Mouse (Mus musculus): ENCODE data around the gene Brd4. TPM values are rescaled to one million over a fixed set of nuclear protein-coding genes. Genes with fewer than 3 reads are reported as not detected.

The Brd4 gene
- polyA plus RNA-seq, 1 experiment from 2014 or later, result 117 TPM

- H3K27me3 ChIP-seq, result no peaks in the 10 kb centered on the region
- no peak overlapping the region for H3K4me2 ChIP-seq
- H3K9ac ChIP-seq, result no peak overlapping the region
- 89% methylated on average over 2 of the region's 2 CpGs for WGBS
- H3K4me3 ChIP-seq, result no peak overlapping the region
- no peaks in the 10 kb centered on the region for H3K9me3 ChIP-seq
- ATAC-seq (ENCODE audit: insufficient number of reproducible peaks, insufficient read depth, low FRiP score, low TSS enrichment, low read depth), result no peak
- peaks cover 17% of the 10 kb centered on the region for H3K36me3 ChIP-seq
- H3K4me1 ChIP-seq, result peaks cover 12% of the 10 kb centered on the region
- no peak overlapping the region for H3K27ac ChIP-seq
These were observed 31.3 kb downstream of the Brd4 start for GRCm38 (mm10) chr17:32253261-32253660.

- no peak overlapping the region for H3K27ac ChIP-seq
- H3K36me3 ChIP-seq, result peaks cover 17% of the 10 kb centered on the region
- H3K4me3 ChIP-seq, result no peak overlapping the region
- WGBS, result 97% methylated on average over 2 of the region's 2 CpGs
- H3K9ac ChIP-seq, result no peak overlapping the region
- H3K4me1 ChIP-seq, result peaks cover 3% of the 10 kb centered on the region; the same call in 1 of the 2 replicates
- ATAC-seq (ENCODE audit: insufficient number of reproducible peaks, insufficient read depth, low FRiP score, low TSS enrichment, low read depth), result no peak
- no peaks in the 10 kb centered on the region for H3K9me3 ChIP-seq
- H3K27me3 ChIP-seq, result no peaks in the 10 kb centered on the region
- H3K4me2 ChIP-seq, result no peak overlapping the region
These were observed 32.6 kb downstream of the Brd4 start for GRCm38 (mm10) chr17:32251827-32252470.

- H3K36me3 ChIP-seq, result peaks cover 17% of the 10 kb centered on the region
- no peak overlapping the region for H3K9ac ChIP-seq
- no peak for ATAC-seq (ENCODE audit: insufficient number of reproducible peaks, insufficient read depth, low FRiP score, low TSS enrichment, low read depth)
- no peak overlapping the region for H3K4me3 ChIP-seq
- WGBS, result 93% methylated on average over 1 of the region's 1 CpGs
- H3K4me1 ChIP-seq, result peaks cover 10% of the 10 kb centered on the region; the same call in 1 of the 2 replicates
- no peak overlapping the region for H3K4me2 ChIP-seq
- H3K27ac ChIP-seq, result no peak overlapping the region
- no peaks in the 10 kb centered on the region for H3K9me3 ChIP-seq
- H3K27me3 ChIP-seq, result no peaks in the 10 kb centered on the region
These were observed 34.5 kb downstream of the Brd4 start for GRCm38 (mm10) chr17:32250066-32250465.

GRCm38 (mm10) chr17:32248192-32248591 is 36.3 kb downstream of the Brd4 start:
- Histone ChIP-seq H3K9ac (no peak overlapping the region), H3K27ac (no peak overlapping the region), H3K4me2 (no peak overlapping the region), H3K4me1 (peaks cover 10% of the 10 kb centered on the region; the same call in 1 of the 2 replicates), H3K9me3 (no peaks in the 10 kb centered on the region), H3K4me3 (no peak overlapping the region), H3K36me3 (peaks cover 17% of the 10 kb centered on the region), H3K27me3 (no peaks in the 10 kb centered on the region)
- ATAC-seq (ENCODE audit: insufficient number of reproducible peaks, insufficient read depth, low FRiP score, low TSS enrichment, low read depth), result no peak
- whole genome bisulfite sequencing, result 87% methylated on average over 1 of the region's 1 CpGs

- no peak overlapping the region for H3K4me2 ChIP-seq
- 97% methylated on average over 1 of the region's 1 CpGs for WGBS
- no peaks in the 10 kb centered on the region for H3K9me3 ChIP-seq
- no peak overlapping the region for H3K4me3 ChIP-seq
- no peaks in the 10 kb centered on the region for H3K27me3 ChIP-seq
- peaks cover 10% of the 10 kb centered on the region; the same call in 1 of the 2 replicates for H3K4me1 ChIP-seq
- H3K27ac ChIP-seq, result no peak overlapping the region
- H3K9ac ChIP-seq, result no peak overlapping the region
- ATAC-seq (ENCODE audit: insufficient number of reproducible peaks, insufficient read depth, low FRiP score, low TSS enrichment, low read depth), result no peak
- peaks cover 11% of the 10 kb centered on the region for H3K36me3 ChIP-seq
These were observed 36.9 kb downstream of the Brd4 start for GRCm38 (mm10) chr17:32247616-32248015.

- Histone ChIP-seq H3K4me2 (no peak overlapping the region), H3K9ac (no peak overlapping the region), H3K9me3 (no peaks in the 10 kb centered on the region), H3K27ac (no peak overlapping the region), H3K27me3 (no peaks in the 10 kb centered on the region), H3K4me1 (peaks cover 10% of the 10 kb centered on the region; the same call in 1 of the 2 replicates), H3K4me3 (no peak overlapping the region), H3K36me3 (peaks cover 14% of the 10 kb centered on the region)
- 43% methylated on average over 5 of the region's 5 CpGs for WGBS
- ATAC-seq (ENCODE audit: insufficient number of reproducible peaks, insufficient read depth, low FRiP score, low TSS enrichment, low read depth), result no peak
These were observed 38.4 kb downstream of the Brd4 start for GRCm38 (mm10) chr17:32246117-32246516.

GRCm38 (mm10) chr17:32240881-32241531 is 43.5 kb downstream of the Brd4 start:
- H3K27ac ChIP-seq, result no peak overlapping the region
- H3K4me3 ChIP-seq, result no peak overlapping the region
- no peaks in the 10 kb centered on the region for H3K9me3 ChIP-seq
- no peaks in the 10 kb centered on the region for H3K27me3 ChIP-seq
- H3K4me2 ChIP-seq, result no peak overlapping the region
- H3K36me3 ChIP-seq, result peaks cover 13% of the 10 kb centered on the region; the same call in 1 of the 2 replicates
- H3K4me1 ChIP-seq, result peaks cover 16% of the 10 kb centered on the region
- 96% methylated on average over 2 of the region's 2 CpGs for WGBS
- H3K9ac ChIP-seq, result no peak overlapping the region
- no peak for ATAC-seq (ENCODE audit: insufficient number of reproducible peaks, insufficient read depth, low FRiP score, low TSS enrichment, low read depth)

- H3K4me2 ChIP-seq, result no peak overlapping the region
- no peak overlapping the region for H3K9ac ChIP-seq
- no peaks in the 10 kb centered on the region for H3K27me3 ChIP-seq
- WGBS, result 40% methylated on average over 1 of the region's 1 CpGs
- peaks cover 21% of the 10 kb centered on the region for H3K4me1 ChIP-seq
- peaks cover 13% of the 10 kb centered on the region; the same call in 1 of the 2 replicates for H3K36me3 ChIP-seq
- H3K9me3 ChIP-seq, result no peaks in the 10 kb centered on the region
- no peak overlapping the region for H3K4me3 ChIP-seq
- ATAC-seq (ENCODE audit: insufficient number of reproducible peaks, insufficient read depth, low FRiP score, low TSS enrichment, low read depth), result no peak
- H3K27ac ChIP-seq, result no peak overlapping the region
These were observed 45.9 kb downstream of the Brd4 start for GRCm38 (mm10) chr17:32238589-32238988.

- Histone ChIP-seq H3K36me3 (peaks cover 9% of the 10 kb centered on the region; the same call in 1 of the 2 replicates), H3K4me2 (no peak overlapping the region), H3K4me1 (peaks cover 21% of the 10 kb centered on the region), H3K4me3 (no peak overlapping the region), H3K9ac (no peak overlapping the region), H3K27ac (peak overlapping the region; percentile 79; the same call in 1 of the 2 replicates), H3K27me3 (no peaks in the 10 kb centered on the region), H3K9me3 (no peaks in the 10 kb centered on the region)
- ATAC-seq (ENCODE audit: insufficient number of reproducible peaks, insufficient read depth, low FRiP score, low TSS enrichment, low read depth), result peak; percentile 43; the same call in 1 of the 2 replicates
- 45% methylated on average over 5 of the region's 5 CpGs for WGBS
These were observed 48.9 kb downstream of the Brd4 start for GRCm38 (mm10) chr17:32235534-32236191.

- H3K4me3 ChIP-seq, result no peak overlapping the region
- H3K4me2 ChIP-seq, result no peak overlapping the region
- no peaks in the 10 kb centered on the region for H3K9me3 ChIP-seq
- peaks cover 18% of the 10 kb centered on the region for H3K36me3 ChIP-seq
- no peak overlapping the region for H3K27ac ChIP-seq
- peaks cover 15% of the 10 kb centered on the region for H3K4me1 ChIP-seq
- no peaks in the 10 kb centered on the region for H3K27me3 ChIP-seq
- H3K9ac ChIP-seq, result no peak overlapping the region
- no peak for ATAC-seq (ENCODE audit: insufficient number of reproducible peaks, insufficient read depth, low FRiP score, low TSS enrichment, low read depth)
These were observed 51.3 kb downstream of the Brd4 start for GRCm38 (mm10) chr17:32233174-32233573.

- H3K27me3 ChIP-seq, result no peaks in the 10 kb centered on the region
- no peak overlapping the region for H3K4me2 ChIP-seq
- no peak for ATAC-seq (ENCODE audit: insufficient number of reproducible peaks, insufficient read depth, low FRiP score, low TSS enrichment, low read depth)
- H3K27ac ChIP-seq, result no peak overlapping the region
- H3K9ac ChIP-seq, result no peak overlapping the region
- H3K4me3 ChIP-seq, result no peak overlapping the region
- WGBS, result 98% methylated on average over 4 of the region's 4 CpGs
- H3K4me1 ChIP-seq, result no peaks in the 10 kb centered on the region
- no peaks in the 10 kb centered on the region for H3K9me3 ChIP-seq
- peaks cover 51% of the 10 kb centered on the region for H3K36me3 ChIP-seq
These were observed 55.3 kb downstream of the Brd4 start for GRCm38 (mm10) chr17:32229256-32229655.
